Mouse (Mus musculus) B cell, adult 2 months (primary cell): Measurements from ENCODE around the gene Crtam.

ENCODE experiments used
- DNase-seq, 2 experiments: peaks; one replicate each; pipeline ENCODE4 v3.0.0; 2022

The Crtam gene

GRCm38 (mm10) chr9:40997116-40997779 lies 7.2 kb downstream of the Crtam start:
- DNase-seq: no peak

- no peak for DNase-seq
Observed at GRCm38 (mm10) chr9:40994075-40994474, 10.4 kb downstream of the Crtam start.

- DNase-seq: no peak
Observed at GRCm38 (mm10) chr9:40991511-40991910, 12.9 kb downstream of the Crtam start.

GRCm38 (mm10) chr9:40989940-40990588 lies 14.4 kb downstream of the Crtam start:
- DNase-seq: peak; percentile 69 to 72

GRCm38 (mm10) chr9:40984313-40984712 lies 20.1 kb downstream of the Crtam start:
- no peak for DNase-seq

GRCm38 (mm10) chr9:40983758-40984157 lies 20.7 kb downstream of the Crtam start:
- no peak for DNase-seq

GRCm38 (mm10) chr9:40982480-40982879 lies 21.9 kb downstream of the Crtam start:
- DNase-seq: no peak

GRCm38 (mm10) chr9:40974042-40974801 lies 30.2 kb downstream of the Crtam start:
- DNase-seq: no peak

- DNase-seq: no peak
Observed at GRCm38 (mm10) chr9:40964418-40964714, 40.1 kb downstream of the Crtam start.

GRCm38 (mm10) chr9:40963586-40964417 lies 40.6 kb downstream of the Crtam start, which contains the start of gene Jhy:
Gene Jhy (minus strand): TSS chr9:40964118.
- DNase-seq: peak; percentile 10 to 13

- no peak for DNase-seq
Observed at GRCm38 (mm10) chr9:40961401-40961800, 43.0 kb downstream of the Crtam start.

GRCm38 (mm10) chr9:40949039-40949615 lies 55.3 kb downstream of the Crtam start:
- no peak for DNase-seq

- DNase-seq: no peak
Observed at GRCm38 (mm10) chr9:40948473-40948872, 56.0 kb downstream of the Crtam start.

GRCm38 (mm10) chr9:40947131-40947530 lies 57.3 kb downstream of the Crtam start:
- no peak for DNase-seq

- no peak for DNase-seq
Observed at GRCm38 (mm10) chr9:40937425-40937824, 67.0 kb downstream of the Crtam start.

GRCm38 (mm10) chr9:40933323-40933722 lies 71.1 kb downstream of the Crtam start:
- no peak for DNase-seq

- no peak for DNase-seq
Observed at GRCm38 (mm10) chr9:40927351-40927980, 77.0 kb downstream of the Crtam start.
